Mouse (Mus musculus): ENCODE results near the gene Wnt11.

The Wnt11 gene

DNA sequence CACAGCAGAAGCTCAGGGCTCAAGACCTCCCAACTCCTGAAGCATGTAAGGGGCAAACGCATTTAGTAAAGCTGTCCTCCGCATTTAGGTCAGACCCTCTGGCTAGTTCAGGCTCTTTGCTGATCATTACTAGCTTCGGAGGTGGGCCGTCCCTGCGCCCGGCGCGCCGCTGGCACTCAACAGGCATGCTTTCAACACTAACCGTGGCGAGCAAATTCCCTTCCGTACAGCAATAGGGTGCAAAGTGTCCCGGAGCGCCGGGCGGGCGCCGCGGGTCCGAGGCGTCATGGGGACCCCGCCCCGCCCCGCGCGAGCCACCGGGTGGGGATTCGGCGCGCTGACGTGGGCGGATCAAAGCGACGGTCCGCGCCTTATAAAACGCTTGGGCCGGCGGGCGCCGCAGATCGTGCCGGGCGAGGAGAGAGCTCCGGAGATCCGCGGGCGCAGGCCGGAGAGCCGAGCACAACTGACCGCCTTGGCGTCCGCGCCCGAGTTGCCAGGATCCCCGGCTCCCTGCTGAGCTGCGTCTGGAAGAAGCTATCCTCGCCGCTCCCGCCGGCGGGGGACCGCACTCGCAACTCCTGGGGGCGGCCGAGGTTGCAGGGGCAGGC lies at the start of gene Wnt11:
Gene Wnt11, plus strand, starts transcription at position 402 of the 611 bp plus-strand sequence.
- DNase-seq (ENCODE audit: low spot score), result no peak

GRCm38 (mm10) chr7:98786792-98787612 lies 47.9 kb upstream of the Wnt11 start:
- no peak for DNase-seq (ENCODE audit: low spot score)

DNA sequence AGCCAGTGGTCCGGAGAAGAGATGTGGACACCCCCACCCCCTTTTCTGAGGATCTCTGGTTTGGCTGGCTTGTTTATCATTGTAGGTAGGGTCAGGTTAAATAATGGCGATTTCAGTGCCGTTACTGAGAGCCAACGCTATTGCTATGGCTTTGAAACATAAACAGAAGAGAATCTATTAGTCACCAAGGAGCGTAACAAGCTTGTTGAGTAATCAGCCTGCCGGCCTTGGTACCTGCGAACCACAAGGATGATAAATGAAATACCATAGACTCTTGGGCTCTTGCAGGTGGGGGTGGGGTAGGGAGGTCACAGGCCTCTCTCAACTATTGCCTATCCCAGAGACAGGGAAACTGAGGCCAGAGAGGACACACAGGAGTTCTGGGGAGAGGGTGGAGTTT lies 46.2 kb upstream of the Wnt11 start:
- DNase-seq (ENCODE audit: low spot score), result no peak

- DNase-seq (ENCODE audit: low spot score), result no peak
Observed at GRCm38 (mm10) chr7:98789121-98789520, 45.8 kb upstream of the Wnt11 start.

- no peak for DNase-seq (ENCODE audit: low spot score)
Observed at GRCm38 (mm10) chr7:98791864-98792263, 43.0 kb upstream of the Wnt11 start.

- no peak for DNase-seq (ENCODE audit: low spot score)
Observed at GRCm38 (mm10) chr7:98793811-98794210, 41.1 kb upstream of the Wnt11 start.

- DNase-seq (ENCODE audit: low spot score), result no peak
Observed at GRCm38 (mm10) chr7:98794444-98794843, 40.5 kb upstream of the Wnt11 start.

DNA sequence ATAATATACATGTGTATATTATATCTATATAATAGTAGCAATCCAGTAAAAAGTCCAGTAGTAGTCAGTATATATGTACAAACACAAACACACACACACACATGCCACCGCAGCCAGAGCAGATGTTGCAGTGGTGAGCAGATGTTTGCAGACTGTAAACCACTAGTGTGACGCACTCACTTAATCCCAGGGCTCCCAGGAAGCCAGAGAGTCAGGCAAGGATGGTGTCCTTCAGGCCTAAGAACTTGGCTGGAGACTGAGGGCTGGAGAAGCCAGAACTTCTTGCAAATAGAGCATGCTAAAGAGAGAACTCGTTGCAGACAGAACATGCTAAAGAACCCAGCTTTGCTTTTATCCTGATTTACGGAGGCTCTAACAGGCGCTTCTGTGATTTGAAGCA lies 39.3 kb upstream of the Wnt11 start:
- DNase-seq (ENCODE audit: low spot score), result no peak

DNA sequence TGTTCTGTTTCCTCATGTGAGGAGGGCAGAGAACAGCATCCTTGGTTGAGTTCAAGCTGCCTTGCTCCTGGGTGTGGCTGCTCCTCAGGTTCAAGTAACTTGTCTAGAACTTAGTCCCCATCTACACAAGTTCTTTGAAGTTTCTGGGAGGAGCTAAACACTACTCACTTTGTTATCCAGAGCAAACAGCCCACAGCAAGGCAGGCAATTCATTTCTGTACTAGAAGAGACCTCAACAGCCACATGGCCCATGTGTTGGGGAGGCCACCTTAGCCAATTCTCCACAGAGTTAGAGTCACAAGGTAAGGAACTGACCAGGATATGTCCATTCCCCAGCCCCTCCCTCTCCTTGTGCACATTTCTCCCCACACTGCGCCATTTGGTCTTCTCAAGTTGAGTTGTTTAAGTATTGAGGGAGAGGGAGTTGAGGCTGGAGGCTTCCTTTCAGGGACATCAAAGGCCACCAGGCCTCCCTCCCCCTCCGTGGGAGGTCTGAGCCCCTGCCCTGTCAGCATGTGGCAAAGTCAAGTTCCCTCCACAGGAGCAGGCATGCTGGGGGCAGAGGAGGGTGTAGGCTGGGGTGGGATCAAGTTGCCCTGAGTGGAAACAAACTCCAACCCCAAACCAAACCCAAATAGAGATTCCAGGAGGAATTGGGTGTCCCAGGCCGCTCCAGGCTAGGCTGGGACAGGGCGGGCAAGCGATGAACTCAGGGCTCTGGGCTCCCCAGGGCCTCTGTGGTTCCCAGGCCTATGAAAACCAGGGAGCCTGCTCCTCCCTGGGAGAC lies 37.4 kb upstream of the Wnt11 start:
- DNase-seq (ENCODE audit: low spot score), result no peak

- no peak for DNase-seq (ENCODE audit: low spot score)
Observed at GRCm38 (mm10) chr7:98798134-98798417, 36.8 kb upstream of the Wnt11 start.

GRCm38 (mm10) chr7:98800435-98800834 lies 34.5 kb upstream of the Wnt11 start:
- DNase-seq (ENCODE audit: low spot score), result no peak

GRCm38 (mm10) chr7:98801086-98801485 lies 33.8 kb upstream of the Wnt11 start:
- DNase-seq (ENCODE audit: low spot score), result no peak

DNA sequence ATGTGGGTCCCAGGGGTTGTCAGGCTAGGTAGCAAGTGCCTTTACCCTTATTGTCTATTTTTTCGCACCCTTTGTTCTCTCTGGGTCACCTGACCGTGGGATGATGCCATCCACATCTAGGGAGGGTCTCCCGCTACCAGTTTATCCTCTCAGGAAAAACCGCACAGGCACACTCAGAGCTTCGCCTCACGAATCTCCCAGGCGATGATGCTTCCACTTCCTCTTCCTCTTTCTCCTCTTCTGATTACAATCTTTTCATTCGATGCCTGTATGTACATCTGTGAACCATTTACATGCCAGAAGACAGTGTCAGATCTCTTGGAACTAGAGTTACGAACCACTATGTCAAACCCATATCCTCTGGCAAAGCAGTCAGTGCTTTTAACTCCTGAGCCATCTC lies 31.7 kb upstream of the Wnt11 start:
- DNase-seq (ENCODE audit: low spot score), result no peak

DNA sequence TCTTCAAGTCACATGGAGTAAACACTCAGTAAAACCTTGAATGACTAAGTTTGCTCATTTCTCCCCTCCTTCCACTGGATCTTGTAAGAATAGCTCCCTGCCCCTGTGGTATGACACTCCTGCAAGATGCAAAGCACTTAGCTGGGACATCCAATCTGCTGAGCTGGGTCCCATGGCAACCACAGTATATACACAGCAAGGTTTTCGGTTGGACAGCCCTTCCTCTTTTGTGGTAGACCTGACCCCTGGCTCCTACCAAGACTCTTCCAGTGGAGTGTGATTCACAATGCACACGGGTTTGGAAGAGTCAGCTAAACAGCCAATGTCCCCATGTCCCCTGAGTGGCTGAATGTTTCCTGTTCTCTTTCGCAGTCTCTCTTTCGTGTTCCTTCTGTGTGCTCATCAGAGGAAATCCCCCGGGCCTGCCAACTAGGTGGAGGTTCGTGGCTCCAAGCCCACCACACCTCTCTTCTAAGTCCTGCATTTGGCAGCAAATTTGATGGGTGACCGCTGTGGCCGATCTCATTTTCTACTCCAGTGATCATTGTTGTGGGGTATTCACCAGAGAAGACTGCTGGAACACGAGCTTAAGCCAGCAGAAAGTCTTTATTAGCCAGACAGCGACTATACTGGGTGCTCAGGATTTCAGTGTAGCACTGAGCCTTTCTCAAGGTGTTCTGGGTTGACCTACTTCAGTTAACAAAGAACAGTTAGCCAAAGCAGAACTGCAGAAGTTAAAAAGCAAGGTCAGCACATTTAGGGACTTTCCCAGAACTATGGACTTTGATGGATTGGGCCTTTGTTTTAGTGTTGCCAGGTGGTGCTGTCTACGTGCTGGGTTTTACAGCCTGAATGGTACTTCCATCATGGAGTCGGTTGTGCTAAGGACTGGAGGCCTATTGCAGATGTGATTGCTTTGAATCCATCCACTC lies 29.8 kb upstream of the Wnt11 start:
- no peak for DNase-seq (ENCODE audit: low spot score)

GRCm38 (mm10) chr7:98806961-98807360 lies 28.0 kb upstream of the Wnt11 start:
- DNase-seq (ENCODE audit: low spot score), result no peak

GRCm38 (mm10) chr7:98809372-98809771 lies 25.5 kb upstream of the Wnt11 start:
- DNase-seq (ENCODE audit: low spot score), result no peak

DNA sequence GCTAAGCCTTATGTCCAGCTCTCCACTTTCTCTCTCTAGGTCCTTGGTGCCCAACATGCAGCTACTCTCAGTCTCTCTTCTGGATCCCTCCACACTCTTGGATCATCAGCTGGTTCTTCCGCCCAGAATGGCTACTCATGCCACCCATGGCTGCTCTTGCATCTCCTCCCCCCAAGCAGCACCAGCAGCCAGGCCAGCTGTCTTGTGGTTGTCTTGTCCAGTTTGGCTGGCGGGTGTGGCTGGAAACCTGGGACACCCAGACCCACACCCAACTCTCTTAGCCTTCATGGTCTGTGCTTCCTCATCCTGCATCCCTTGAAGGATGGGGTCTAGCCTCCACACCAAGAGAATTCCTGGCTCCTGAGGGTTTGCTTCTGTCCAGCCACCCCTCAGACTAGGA lies 24.3 kb upstream of the Wnt11 start:
- DNase-seq (ENCODE audit: low spot score), result no peak

DNA sequence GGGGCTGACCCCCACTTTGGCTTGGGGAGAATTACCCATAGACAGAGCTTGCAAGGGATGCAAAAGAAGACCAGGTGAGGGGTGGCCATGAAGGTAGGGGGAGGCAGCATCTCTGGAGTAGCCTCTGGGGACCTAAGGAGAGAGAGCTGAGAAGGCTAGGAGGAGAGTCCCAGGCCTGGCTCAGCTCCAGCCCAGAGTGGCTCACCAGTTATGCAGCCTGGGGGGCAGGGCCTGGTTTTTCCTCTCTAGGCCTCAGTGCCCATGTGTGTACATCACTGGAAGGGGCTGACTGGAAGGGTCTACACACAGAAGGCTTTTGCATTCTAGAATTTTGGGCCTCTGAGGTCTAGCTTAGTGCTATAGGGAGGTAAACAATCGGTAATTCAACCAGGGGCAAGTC lies 14.4 kb upstream of the Wnt11 start:
- no peak for DNase-seq (ENCODE audit: low spot score)

- no peak for DNase-seq (ENCODE audit: low spot score)
Observed at GRCm38 (mm10) chr7:98822881-98823280, 12.0 kb upstream of the Wnt11 start.

GRCm38 (mm10) chr7:98823896-98824822 lies 10.8 kb upstream of the Wnt11 start:
- no peak for DNase-seq (ENCODE audit: low spot score)

DNA sequence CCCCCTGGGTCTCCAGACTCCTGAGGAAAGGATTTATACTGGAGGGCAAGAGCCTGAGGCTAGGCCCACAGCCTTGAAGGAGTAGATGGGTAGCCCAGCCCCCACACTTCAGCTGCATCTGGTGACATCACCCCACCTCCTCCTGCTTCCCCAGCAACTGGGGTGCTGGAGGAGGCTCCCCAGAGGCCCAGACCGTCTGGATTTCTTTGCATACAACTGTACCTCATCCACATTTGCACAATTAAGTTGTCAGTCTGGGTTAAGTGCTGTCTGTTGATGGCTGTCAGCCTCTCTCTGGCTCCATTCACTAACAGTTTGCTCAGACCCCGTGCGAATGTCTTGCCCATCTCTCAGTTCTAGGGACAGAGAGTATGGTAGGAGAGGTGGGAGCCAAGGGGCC lies 6.9 kb upstream of the Wnt11 start:
- DNase-seq (ENCODE audit: low spot score), result no peak

Data from T-cell, adult 2 months (primary cell).